Mouse (Mus musculus): ENCODE measurements around the gene Naglu.

DNA sequence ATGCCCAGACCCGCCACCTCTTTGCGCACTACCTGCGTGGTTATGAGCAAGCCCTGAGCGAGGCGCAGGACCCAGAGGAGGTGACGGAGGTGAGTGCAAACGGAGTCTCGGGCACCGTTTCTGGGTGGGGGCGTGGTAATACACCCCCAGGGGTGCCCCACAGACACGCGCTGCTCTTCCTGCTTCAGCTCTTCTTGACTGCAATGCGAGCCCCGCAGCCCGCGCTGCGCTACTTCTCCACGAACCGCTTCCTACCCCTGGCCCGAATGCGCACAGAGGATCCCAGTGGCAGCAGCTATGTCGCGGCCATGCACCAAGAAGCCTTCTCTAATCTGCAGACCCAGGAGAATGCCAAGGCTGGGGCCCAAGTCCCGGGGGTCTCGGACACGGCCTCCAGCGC lies 9.9 kb downstream of the Naglu start:
- no peak for TF ChIP-seq FLI1 (IDR thresholded peaks at IDR 0.05; ENCODE audit: low read length)
- no peak for TF ChIP-seq GATA1 (IDR thresholded peaks at IDR 0.05; ENCODE audit: borderline replicate concordance, low read length)
